Mouse (Mus musculus): ENCODE results near the gene Zpbp2. TPM values are rescaled to one million over a fixed set of nuclear protein-coding genes. Genes with fewer than 3 reads are reported as not detected.
"Not testable (repeated sequence)": the region's sequence is repeated elsewhere in the genome, so short reads cannot be mapped to it uniquely, and the experiment has no call there.

Zpbp2 gene
- polyA plus RNA-seq, 1 experiment: not detected

DNA sequence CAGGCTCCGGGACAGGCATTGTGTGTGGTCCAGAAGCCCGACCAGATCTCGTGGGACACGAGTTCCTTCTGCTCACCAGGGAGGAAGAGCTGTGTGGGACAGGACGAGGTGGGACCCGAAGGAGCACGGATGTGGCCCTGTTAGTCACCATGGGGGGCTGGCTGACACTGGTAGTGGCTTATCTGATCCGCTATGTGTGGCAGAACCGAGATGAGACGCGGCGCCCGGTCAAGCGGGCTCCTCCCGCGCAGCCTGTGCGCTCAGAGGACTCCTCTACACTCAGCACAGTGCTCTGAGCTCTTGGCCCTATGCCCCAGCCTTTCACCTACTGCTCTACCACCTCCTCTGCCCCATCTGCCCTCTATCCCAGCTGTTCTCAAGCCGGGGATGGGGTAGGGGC, 48.4 kb downstream of the Zpbp2 start:
- Histone ChIP-seq H3K36me3 (ENCODE audit: control insufficient read depth, insufficient read depth) (no peaks in the 10 kb centered on the region), H3K27me3 (ENCODE audit: control insufficient read depth, insufficient read depth, insufficient read length) (peaks cover 69% of the 10 kb centered on the region), H3K79me3 (ENCODE audit: low read depth) (no peaks in the 10 kb centered on the region), H3ac (ENCODE audit: control insufficient read depth, insufficient read length, low read depth) (no peak overlapping the region), H3K4me3 (ENCODE audit: insufficient read depth, poor library complexity, severe bottlenecking) (no peak overlapping the region), H3K79me2 (ENCODE audit: control insufficient read depth, insufficient read depth) (no peaks in the 10 kb centered on the region)
- TF ChIP-seq FOSL1 (IDR thresholded peaks at IDR 0.05; ENCODE audit: insufficient read depth, low read length, poor library complexity, severe bottlenecking) (no peak), CTCF (IDR thresholded peaks at IDR 0.05; ENCODE audit: control insufficient read depth, insufficient read depth, insufficient read length) (no peak), MYOG (IDR thresholded peaks at IDR 0.05; ENCODE audit: control insufficient read depth, extremely low read depth, insufficient read length) (no peak), MAX (IDR thresholded peaks at IDR 0.05) (no peak), CEBPB (IDR thresholded peaks at IDR 0.05; ENCODE audit: low read depth) (no peak), USF1 (IDR thresholded peaks at IDR 0.05; ENCODE audit: low read depth) (no peak), MYOD1 (IDR thresholded peaks at IDR 0.05; ENCODE audit: control insufficient read depth, insufficient read length, low read depth) (no peak)

DNA sequence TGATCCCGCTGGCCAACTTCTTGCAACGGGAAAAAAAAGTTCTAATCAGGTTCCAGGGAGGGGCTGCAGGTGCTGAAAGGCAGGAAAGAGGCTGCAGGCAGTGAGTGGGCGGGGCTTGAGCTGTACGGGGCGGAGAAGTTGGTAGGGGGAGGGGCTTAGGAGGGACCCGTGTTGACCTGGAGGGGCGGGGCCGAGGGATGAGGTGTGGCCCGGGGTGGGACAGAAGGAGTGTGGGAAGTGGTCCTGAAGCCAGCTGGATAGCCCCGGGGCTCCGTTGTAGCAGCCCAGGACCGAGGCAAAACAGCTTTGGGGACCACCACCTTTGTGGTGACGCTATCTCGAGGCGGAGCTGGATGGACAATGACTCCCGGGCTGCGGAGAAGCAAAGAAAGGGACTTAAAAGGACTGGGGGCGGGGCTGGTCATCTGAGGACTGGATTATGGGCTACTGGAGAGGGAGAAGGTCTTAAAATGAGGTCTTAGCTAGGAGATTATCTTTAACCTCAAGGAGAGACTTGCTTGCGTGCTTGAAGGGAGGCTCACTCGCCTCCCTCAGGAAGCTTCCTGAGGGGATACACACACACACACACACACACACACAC, 51.3 kb downstream of the Zpbp2 start:
- TF ChIP-seq MYOD1 (IDR thresholded peaks at IDR 0.05; ENCODE audit: control insufficient read depth, insufficient read length, low read depth): no peak
- no peak for TF ChIP-seq MYOG (IDR thresholded peaks at IDR 0.05; ENCODE audit: control insufficient read depth, extremely low read depth, insufficient read length)
- TF ChIP-seq CTCF (IDR thresholded peaks at IDR 0.05; ENCODE audit: control insufficient read depth, insufficient read depth, insufficient read length): no peak
- TF ChIP-seq MAX (IDR thresholded peaks at IDR 0.05): no peak
- no peak for TF ChIP-seq USF1 (IDR thresholded peaks at IDR 0.05; ENCODE audit: low read depth)
- TF ChIP-seq CEBPB (IDR thresholded peaks at IDR 0.05; ENCODE audit: low read depth): no peak
- TF ChIP-seq FOSL1 (IDR thresholded peaks at IDR 0.05; ENCODE audit: insufficient read depth, low read length, poor library complexity, severe bottlenecking): no peak
- no peaks in the 10 kb centered on the region for H3K36me3 ChIP-seq (ENCODE audit: control insufficient read depth, insufficient read depth)
- H3K27me3 ChIP-seq (ENCODE audit: control insufficient read depth, insufficient read depth, insufficient read length): peaks cover 60% of the 10 kb centered on the region
- no peak overlapping the region for H3ac ChIP-seq (ENCODE audit: control insufficient read depth, insufficient read length, low read depth)
- no peaks in the 10 kb centered on the region for H3K79me3 ChIP-seq (ENCODE audit: low read depth)
- no peaks in the 10 kb centered on the region for H3K79me2 ChIP-seq (ENCODE audit: control insufficient read depth, insufficient read depth)
- H3K4me3 ChIP-seq (ENCODE audit: insufficient read depth, poor library complexity, severe bottlenecking): no peak overlapping the region

DNA sequence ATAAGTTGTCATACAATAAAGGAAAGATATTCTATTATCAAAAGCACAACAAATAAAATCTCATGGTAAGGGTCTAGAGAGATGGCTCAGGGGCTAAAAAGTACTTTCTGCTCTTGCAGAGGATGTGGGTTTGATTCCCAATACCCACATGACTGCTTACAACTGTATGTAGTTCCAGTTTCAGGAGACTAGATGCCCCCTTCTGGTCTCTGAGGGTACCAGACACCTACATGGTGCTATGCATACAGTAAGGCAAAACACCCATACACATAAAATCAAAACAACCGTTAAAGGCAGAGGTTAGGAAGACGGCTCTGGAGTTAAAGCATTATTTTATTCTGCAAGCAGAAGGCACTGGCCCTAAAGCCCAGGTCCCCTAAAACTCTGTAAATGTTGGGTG, 53.1 kb downstream of the Zpbp2 start:
- peaks cover 48% of the 10 kb centered on the region for H3K27me3 ChIP-seq (ENCODE audit: control insufficient read depth, insufficient read depth, insufficient read length)
- no peaks in the 10 kb centered on the region for H3K79me2 ChIP-seq (ENCODE audit: control insufficient read depth, insufficient read depth)
- H3K79me3 ChIP-seq (ENCODE audit: low read depth): no peaks in the 10 kb centered on the region
- H3K36me3 ChIP-seq (ENCODE audit: control insufficient read depth, insufficient read depth): no peaks in the 10 kb centered on the region
- TF ChIP-seq MAX (IDR thresholded peaks at IDR 0.05) (no peak), CTCF (IDR thresholded peaks at IDR 0.05; ENCODE audit: control insufficient read depth, insufficient read depth, insufficient read length) (no peak), USF1 (IDR thresholded peaks at IDR 0.05; ENCODE audit: low read depth) (no peak), FOSL1 (IDR thresholded peaks at IDR 0.05; ENCODE audit: insufficient read depth, low read length, poor library complexity, severe bottlenecking) (no peak), CEBPB (IDR thresholded peaks at IDR 0.05; ENCODE audit: low read depth) (no peak), MYOG (IDR thresholded peaks at IDR 0.05; ENCODE audit: control insufficient read depth, extremely low read depth, insufficient read length) (no peak), MYOD1 (IDR thresholded peaks at IDR 0.05; ENCODE audit: control insufficient read depth, insufficient read length, low read depth) (no peak)
- H3ac ChIP-seq (ENCODE audit: control insufficient read depth, insufficient read length, low read depth): no peak overlapping the region
- H3K4me3 ChIP-seq (ENCODE audit: insufficient read depth, poor library complexity, severe bottlenecking): no peak overlapping the region

DNA sequence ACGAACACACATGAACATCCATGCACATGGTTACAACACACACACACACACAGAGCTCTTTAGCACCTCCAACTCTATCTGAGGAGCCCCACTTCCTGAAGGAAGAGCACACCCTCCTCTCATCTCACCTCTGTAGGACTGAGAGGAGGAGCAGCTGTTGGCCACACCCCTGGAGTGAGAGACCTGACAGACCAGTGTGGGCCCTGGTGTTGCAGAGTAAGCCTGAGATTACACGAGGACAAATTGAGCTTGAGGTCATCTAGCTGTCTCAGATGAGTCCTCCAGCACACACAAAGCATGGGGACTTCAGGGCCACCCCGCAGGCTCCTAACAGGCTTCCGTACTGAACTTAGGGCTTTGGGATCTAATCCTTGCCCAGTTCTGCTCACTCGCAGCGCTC, 54.0 kb downstream of the Zpbp2 start:
- H3K79me2 ChIP-seq (ENCODE audit: control insufficient read depth, insufficient read depth); H3ac ChIP-seq (ENCODE audit: control insufficient read depth, insufficient read length, low read depth); H3K4me3 ChIP-seq (ENCODE audit: insufficient read depth, poor library complexity, severe bottlenecking); H3K36me3 ChIP-seq (ENCODE audit: control insufficient read depth, insufficient read depth); H3K79me3 ChIP-seq (ENCODE audit: low read depth): not testable (repeated sequence)
- H3K27me3 ChIP-seq (ENCODE audit: control insufficient read depth, insufficient read depth, insufficient read length): peaks cover 45% of the 10 kb centered on the region

DNA sequence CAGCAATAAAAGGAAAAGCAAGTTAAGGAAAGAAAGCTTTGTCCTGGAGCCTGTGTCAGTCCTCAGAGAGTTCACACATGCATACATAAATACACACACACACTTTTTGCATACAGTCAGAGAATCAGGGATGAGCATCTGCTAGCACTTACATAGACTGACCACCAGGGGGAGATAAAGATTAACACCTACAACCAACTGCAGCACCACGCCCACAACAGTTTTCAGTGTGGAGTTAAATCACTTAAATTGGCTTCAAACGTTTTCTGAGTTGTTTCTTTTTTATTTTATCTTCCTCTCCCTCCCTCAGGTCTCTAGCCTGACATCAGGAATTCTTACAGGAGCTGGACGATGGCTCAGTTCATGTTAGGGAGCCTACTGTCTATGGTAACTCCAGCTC, 55.9 kb downstream of the Zpbp2 start:
- Histone ChIP-seq H3K27me3 (ENCODE audit: control insufficient read depth, insufficient read depth, insufficient read length) (peaks cover 30% of the 10 kb centered on the region), H3K36me3 (ENCODE audit: control insufficient read depth, insufficient read depth) (no peaks in the 10 kb centered on the region), H3K79me2 (ENCODE audit: control insufficient read depth, insufficient read depth) (no peaks in the 10 kb centered on the region), H3ac (ENCODE audit: control insufficient read depth, insufficient read length, low read depth) (no peak overlapping the region), H3K4me3 (ENCODE audit: insufficient read depth, poor library complexity, severe bottlenecking) (no peak overlapping the region), H3K79me3 (ENCODE audit: low read depth) (no peaks in the 10 kb centered on the region)
- TF ChIP-seq MAX (IDR thresholded peaks at IDR 0.05): no peak
- TF ChIP-seq CTCF (IDR thresholded peaks at IDR 0.05; ENCODE audit: control insufficient read depth, insufficient read depth, insufficient read length): peak; percentile 31
- TF ChIP-seq CEBPB (IDR thresholded peaks at IDR 0.05; ENCODE audit: low read depth): no peak

Other genes with a start within 250 kb of the Zpbp2 start
- not detected for gene Neurod2, start 221.4 kb upstream of the Zpbp2 start, polyA plus RNA-seq (2012; fragmentation: generic; extraction: Trizol)
- gene Ppp1r1b, start 202.7 kb upstream of the Zpbp2 start, polyA plus RNA-seq (2012; fragmentation: generic; extraction: Trizol): 0.28 TPM
- gene Stard3, start 192.7 kb upstream of the Zpbp2 start, polyA plus RNA-seq (2012; fragmentation: generic; extraction: Trizol): 28.3 TPM
- gene Tcap, start 167.3 kb upstream of the Zpbp2 start, polyA plus RNA-seq (2012; fragmentation: generic; extraction: Trizol): 0.13 TPM
- 0.04 TPM for gene Pnmt, start 164.6 kb upstream of the Zpbp2 start, polyA plus RNA-seq (2012; fragmentation: generic; extraction: Trizol)
- 6.3 TPM for gene Pgap3, start 150.6 kb upstream of the Zpbp2 start, polyA plus RNA-seq (2012; fragmentation: generic; extraction: Trizol)
- gene Erbb2, start 138.6 kb upstream of the Zpbp2 start, polyA plus RNA-seq (2012; fragmentation: generic; extraction: Trizol): 15.4 TPM
- gene Mien1, start 112.1 kb upstream of the Zpbp2 start, polyA plus RNA-seq (2012; fragmentation: generic; extraction: Trizol): 73.7 TPM
- not detected for gene Grb7, start 104.7 kb upstream of the Zpbp2 start, polyA plus RNA-seq (2012; fragmentation: generic; extraction: Trizol)
- not detected for gene Ikzf3, start 5.1 kb upstream of the Zpbp2 start, polyA plus RNA-seq (2012; fragmentation: generic; extraction: Trizol)
- 25.0 TPM for gene Ormdl3, start 36.3 kb downstream of the Zpbp2 start, polyA plus RNA-seq (2012; fragmentation: generic; extraction: Trizol)
- gene Lrrc3c, start 47.2 kb downstream of the Zpbp2 start, polyA plus RNA-seq (2012; fragmentation: generic; extraction: Trizol): not detected
- gene Gm12355, start 74.6 kb downstream of the Zpbp2 start, polyA plus RNA-seq (2012; fragmentation: generic; extraction: Trizol): 0.34 TPM
- gene Gsdma3, start 75.3 kb downstream of the Zpbp2 start, polyA plus RNA-seq (2012; fragmentation: generic; extraction: Trizol): not detected
- gene Gsdma2, start 95.7 kb downstream of the Zpbp2 start, polyA plus RNA-seq (2012; fragmentation: generic; extraction: Trizol): not detected
- not detected for gene Gsdma, start 113.3 kb downstream of the Zpbp2 start, polyA plus RNA-seq (2012; fragmentation: generic; extraction: Trizol)
- gene Psmd3, start 131.5 kb downstream of the Zpbp2 start, polyA plus RNA-seq (2012; fragmentation: generic; extraction: Trizol): 244 TPM
- gene Csf3, start 150.2 kb downstream of the Zpbp2 start, polyA plus RNA-seq (2012; fragmentation: generic; extraction: Trizol): not detected
- gene Med24, start 178.3 kb downstream of the Zpbp2 start, polyA plus RNA-seq (2012; fragmentation: generic; extraction: Trizol): 33.1 TPM
- 28.1 TPM for gene Thra, start 189.5 kb downstream of the Zpbp2 start, polyA plus RNA-seq (2012; fragmentation: generic; extraction: Trizol)
- 22.3 TPM for gene Nr1d1, start 224.2 kb downstream of the Zpbp2 start, polyA plus RNA-seq (2012; fragmentation: generic; extraction: Trizol)
- gene Msl1, start 244.4 kb downstream of the Zpbp2 start, polyA plus RNA-seq (2012; fragmentation: generic; extraction: Trizol): 40.5 TPM

All from C2C12 (cell line).